Mouse (Mus musculus) neural tube, embryonic 11.5 days (tissue): ENCODE measurements at regions not wholly inside any gene's neighbourhood (a gene's known extent, or its start where the extent isn't known, plus 50 kb on each side); places are given as distances from the start of the nearest gene placed in this dataset.

Experiments
- ATAC-seq: fragments of 200-750 bp; cut with Nextera tagmentation; 2 replicates; pipeline ENCODE4 v1.8.0; 2017; ENCODE audit warnings: moderate number of reproducible peaks, mild to moderate bottlenecking, moderate TSS enrichment, moderate library complexity; ENCODE audit not compliant: insufficient read depth, low FRiP score, low TSS enrichment
- DNase-seq: peaks from one replicate; pipeline ENCODE4 v3.0.0-alpha.2; 2015; ENCODE audit warnings: low spot score
- H3K27ac ChIP-seq: fragments of 300-500 bp; sonication (generic); 2 replicates; pipeline ENCODE4 v1.5.1; 2014; ENCODE audit warnings: low read depth, mild to moderate bottlenecking, low read length
- H3K27me3 ChIP-seq: fragments of 300-500 bp; sonication (generic); 2 replicates; pipeline ENCODE4 v1.6.1; 2014; ENCODE audit warnings: mild to moderate bottlenecking, low read length, mixed read lengths; ENCODE audit not compliant: control insufficient read depth, insufficient read depth
- H3K36me3 ChIP-seq: fragments of 300-500 bp; sonication (generic); 2 replicates; pipeline ENCODE4 v1.6.1; 2014; ENCODE audit warnings: mild to moderate bottlenecking, low read length, moderate library complexity, mixed read lengths; ENCODE audit not compliant: control insufficient read depth, insufficient read depth
- H3K4me1 ChIP-seq: fragments of 300-500 bp; sonication (generic); 2 replicates; pipeline ENCODE4 v1.6.1; 2014; ENCODE audit warnings: low read length, mixed read lengths; ENCODE audit not compliant: control insufficient read depth, insufficient read depth
- H3K4me2 ChIP-seq: fragments of 300-500 bp; sonication (generic); 2 replicates; pipeline ENCODE4 v1.6.1; 2014; ENCODE audit warnings: low read depth, mild to moderate bottlenecking, moderate library complexity
- H3K4me3 ChIP-seq: fragments of 300-500 bp; sonication (generic); 2 replicates; pipeline ENCODE4 v1.5.1; 2014; ENCODE audit warnings: low read depth, low read length
- H3K9ac ChIP-seq: fragments of 300-500 bp; sonication (generic); 2 replicates; pipeline ENCODE4 v1.6.1; 2014; ENCODE audit warnings: mild to moderate bottlenecking, low read length
- H3K9me3 ChIP-seq: fragments of 300-500 bp; sonication (generic); 2 replicates; pipeline ENCODE4 v1.6.1; 2016; ENCODE audit warnings: low read length; ENCODE audit not compliant: control insufficient read depth
- WGBS: fragments of 180-500 bp; shearing (Covaris S2); extraction: QIAGEN DNeasy Blood & Tissue Kit; methylation state at CpG from one replicate; pipeline ENCODE4 v1.1.7; 2014; 5-methylcytosine and 5-hydroxymethylcytosine counted together

GRCm38 (mm10) chr1:94582526-94582925 is 530.2 kb upstream of the Pdcd1 start:
- H3K27me3 ChIP-seq = no peaks in the 10 kb centered on the region
- H3K9me3 ChIP-seq = no peaks in the 10 kb centered on the region
- no peak for ATAC-seq
- no peak overlapping the region for H3K4me3 ChIP-seq
- H3K27ac ChIP-seq = no peak overlapping the region
- H3K9ac ChIP-seq = no peak overlapping the region
- no peaks in the 10 kb centered on the region for H3K36me3 ChIP-seq
- no peak for DNase-seq
- no peaks in the 10 kb centered on the region for H3K4me1 ChIP-seq
- H3K4me2 ChIP-seq = no peak overlapping the region

DNA sequence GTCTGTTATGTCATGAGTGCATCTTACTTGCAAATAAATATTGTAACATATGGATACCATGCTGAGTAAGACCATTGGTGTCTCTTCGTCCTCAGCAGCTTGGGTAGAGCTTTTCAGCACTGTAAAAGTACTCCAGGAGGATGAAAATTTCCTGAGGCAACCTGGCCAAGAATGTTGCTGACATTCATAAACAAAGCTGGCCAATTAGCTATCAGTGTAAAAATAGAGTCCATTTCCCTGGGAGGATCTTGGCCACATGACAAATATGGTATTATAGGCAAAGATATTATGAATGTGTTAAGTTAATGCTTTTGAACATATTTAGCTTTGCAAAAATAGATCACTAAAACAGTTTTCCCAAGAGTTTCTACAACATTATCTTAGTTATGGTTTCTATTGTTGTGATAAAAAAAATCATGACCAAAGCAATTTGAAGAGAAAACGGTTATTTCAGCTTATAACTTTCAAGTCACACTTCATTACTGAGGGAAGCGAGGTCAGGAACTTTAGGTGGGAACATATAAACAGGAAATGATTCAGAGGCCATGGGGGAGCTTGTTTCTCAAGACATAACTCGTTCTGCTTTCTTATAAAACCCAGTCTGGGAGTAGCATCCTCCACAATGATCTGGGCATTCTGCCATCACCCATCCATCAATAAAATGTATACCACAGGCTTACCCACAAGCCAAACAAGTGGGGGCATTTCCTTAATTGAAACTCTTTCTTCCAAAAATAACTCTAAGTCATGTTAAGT is 529.5 kb upstream of the Pdcd1 start:
- 71% methylated on average over 4 of the region's 4 CpGs for WGBS
- Histone ChIP-seq H3K9me3 (no peaks in the 10 kb centered on the region), H3K27me3 (no peaks in the 10 kb centered on the region), H3K36me3 (no peaks in the 10 kb centered on the region), H3K4me3 (no peak overlapping the region), H3K4me1 (no peaks in the 10 kb centered on the region), H3K9ac (no peak overlapping the region), H3K4me2 (no peak overlapping the region), H3K27ac (no peak overlapping the region)
- no peak for ATAC-seq
- DNase-seq = no peak

DNA sequence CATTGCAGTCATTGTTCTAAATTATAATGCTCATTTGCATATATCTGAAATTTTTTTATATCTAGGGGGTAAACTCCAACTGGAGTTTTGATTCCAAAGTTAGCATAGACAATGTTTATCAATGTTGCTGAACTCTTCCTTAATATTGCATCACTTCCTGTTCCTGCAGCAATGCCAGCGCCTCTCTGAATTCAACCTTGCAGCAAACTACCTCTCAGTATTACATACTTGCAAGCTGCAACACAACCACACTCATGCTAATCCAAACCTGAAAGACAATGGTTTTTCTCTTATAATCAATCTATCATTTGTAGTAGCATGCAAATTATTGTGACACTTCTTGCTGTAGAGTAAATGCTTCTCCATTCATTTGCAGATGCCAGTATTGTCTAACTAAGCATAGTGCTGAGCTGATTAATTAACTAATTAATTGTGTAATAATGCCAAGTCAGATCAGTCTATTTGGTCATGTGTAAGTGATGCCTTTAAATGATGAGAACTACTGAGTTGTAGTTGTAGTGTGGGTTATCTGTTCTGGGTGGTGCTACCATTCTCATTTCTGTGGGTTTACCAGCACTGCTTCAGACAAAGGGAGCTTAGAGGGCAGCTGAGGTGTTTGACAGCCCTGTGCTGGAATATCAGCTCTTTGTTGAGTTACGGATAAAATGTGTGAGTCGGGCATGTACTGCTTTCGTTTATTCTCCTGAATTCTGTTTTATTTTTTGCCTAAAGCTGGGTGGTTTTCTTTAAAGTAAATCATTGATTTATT is 480.6 kb upstream of the Pdcd1 start:
- no peak overlapping the region for H3K4me3 ChIP-seq
- H3K36me3 ChIP-seq = no peaks in the 10 kb centered on the region
- DNase-seq (no peak), ATAC-seq (no peak)
- no peak overlapping the region for H3K4me2 ChIP-seq
- H3K27me3 ChIP-seq = no peaks in the 10 kb centered on the region
- H3K27ac ChIP-seq = no peak overlapping the region
- H3K9me3 ChIP-seq = no peaks in the 10 kb centered on the region
- 89% methylated on average over 4 of the region's 4 CpGs for WGBS
- no peaks in the 10 kb centered on the region for H3K4me1 ChIP-seq
- no peak overlapping the region for H3K9ac ChIP-seq

DNA sequence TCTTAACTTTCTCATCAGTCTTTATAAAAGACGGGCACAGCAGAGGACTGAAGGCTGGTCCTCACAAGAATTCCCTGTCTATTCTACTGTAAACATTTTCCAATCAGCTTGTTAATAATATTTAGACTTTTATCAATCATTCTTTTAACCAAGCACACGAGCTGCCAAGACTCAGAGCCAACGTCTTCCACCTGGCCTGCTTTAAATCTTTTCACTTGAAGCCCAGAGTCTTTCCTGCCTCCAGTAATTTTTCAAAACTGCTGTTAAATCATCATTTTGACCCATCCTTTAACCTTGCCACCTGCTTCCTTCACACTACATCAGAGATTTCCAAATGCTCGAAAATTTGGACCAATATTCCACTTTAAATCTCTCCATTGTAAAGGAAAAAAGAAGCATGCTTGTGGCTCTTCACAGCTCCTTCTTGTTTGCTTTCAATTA is 451.7 kb upstream of the Pdcd1 start:
- ATAC-seq (no peak), DNase-seq (no peak)
- 48% methylated on average over 4 of the region's 4 CpGs for WGBS
- H3K4me1 ChIP-seq = no peaks in the 10 kb centered on the region
- H3K9ac ChIP-seq = no peak overlapping the region
- no peak overlapping the region for H3K4me2 ChIP-seq
- H3K27ac ChIP-seq = no peak overlapping the region
- no peaks in the 10 kb centered on the region for H3K36me3 ChIP-seq
- H3K27me3 ChIP-seq = no peaks in the 10 kb centered on the region
- no peak overlapping the region for H3K4me3 ChIP-seq
- no peaks in the 10 kb centered on the region for H3K9me3 ChIP-seq

DNA sequence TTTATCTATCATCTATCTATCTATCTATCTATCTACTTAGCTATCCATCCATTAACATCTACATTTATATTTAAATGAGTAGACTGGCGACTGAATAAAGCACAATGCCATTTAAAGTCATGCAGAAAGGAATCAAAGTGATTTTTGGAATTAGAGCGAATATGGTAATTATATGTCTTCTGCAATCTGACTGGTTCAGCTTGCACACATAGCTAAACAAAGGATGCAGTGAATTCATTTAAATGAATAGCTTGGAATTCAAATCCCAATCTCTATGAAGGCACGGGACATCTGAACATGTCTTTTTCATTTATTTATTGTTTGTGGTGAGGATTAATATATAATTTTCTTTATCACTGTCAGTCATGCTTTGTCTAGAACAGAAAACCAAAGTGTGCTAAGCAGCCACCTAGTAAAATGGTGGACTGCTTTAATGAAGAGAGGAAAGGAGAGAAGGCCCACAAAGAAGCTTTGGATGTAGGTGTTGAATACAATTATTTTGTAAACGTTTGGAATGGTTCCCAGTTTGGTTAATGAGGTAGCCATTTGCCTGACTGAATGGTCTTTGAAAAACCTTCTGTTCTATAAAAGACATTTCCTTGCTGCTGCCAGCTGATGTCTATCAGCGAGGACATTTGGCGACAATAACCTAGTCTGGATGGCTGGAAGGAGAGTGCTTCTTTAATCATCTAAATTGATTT is 451.2 kb upstream of the Pdcd1 start:
- WGBS = 71% methylated on average over 6 of the region's 6 CpGs
- Histone ChIP-seq H3K4me2 (no peak overlapping the region), H3K9me3 (no peaks in the 10 kb centered on the region), H3K36me3 (no peaks in the 10 kb centered on the region), H3K4me1 (no peaks in the 10 kb centered on the region), H3K27ac (no peak overlapping the region), H3K27me3 (no peaks in the 10 kb centered on the region), H3K4me3 (no peak overlapping the region), H3K9ac (no peak overlapping the region)
- DNase-seq = no peak
- ATAC-seq = no peak

DNA sequence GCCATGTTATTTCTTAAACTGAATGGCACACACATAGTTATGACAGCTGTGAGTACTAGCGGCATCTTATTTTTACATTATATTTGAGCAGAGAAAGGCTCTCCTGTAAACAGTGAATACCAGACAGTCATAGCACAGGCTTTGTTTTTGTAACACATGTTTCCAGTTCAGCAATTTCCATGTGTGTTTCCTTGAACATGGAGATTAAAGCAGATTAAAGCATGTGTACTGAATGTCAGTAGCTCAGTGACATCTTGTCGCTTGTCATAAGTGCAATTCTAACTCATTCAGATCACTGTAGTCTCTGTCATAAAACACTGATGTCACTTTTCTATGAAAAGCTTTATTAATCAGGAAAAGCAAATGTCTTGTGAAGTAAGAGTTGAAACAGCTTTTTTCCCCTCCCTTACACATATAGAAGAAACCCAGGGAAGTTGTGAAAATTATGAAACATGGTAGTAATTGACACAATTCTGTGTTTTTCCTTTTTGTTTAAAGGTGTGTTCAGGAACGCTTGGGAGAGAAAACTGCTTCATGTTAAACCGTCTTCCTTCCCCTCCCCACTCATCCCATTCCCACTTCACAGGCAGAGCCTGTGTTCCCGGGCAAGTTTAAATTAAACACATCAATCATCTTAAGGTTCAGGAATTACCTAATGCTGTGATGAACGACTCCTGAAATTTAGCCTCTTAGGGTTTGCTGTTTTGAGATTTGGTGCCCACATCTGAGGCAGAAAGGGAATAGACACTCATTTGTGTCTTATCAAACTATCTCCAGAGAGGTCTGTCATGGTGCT is 449.9 kb upstream of the Pdcd1 start:
- H3K9me3 ChIP-seq = no peaks in the 10 kb centered on the region
- H3K4me2 ChIP-seq = no peak overlapping the region
- no peak overlapping the region for H3K9ac ChIP-seq
- H3K4me3 ChIP-seq = no peak overlapping the region
- WGBS = 69% methylated on average over 6 of the region's 6 CpGs
- H3K27me3 ChIP-seq = no peaks in the 10 kb centered on the region
- H3K36me3 ChIP-seq = no peaks in the 10 kb centered on the region
- H3K4me1 ChIP-seq = no peaks in the 10 kb centered on the region
- DNase-seq = no peak
- no peak overlapping the region for H3K27ac ChIP-seq
- ATAC-seq = no peak

- ATAC-seq (no peak), DNase-seq (no peak)
- Histone ChIP-seq H3K9me3 (no peaks in the 10 kb centered on the region), H3K9ac (no peak overlapping the region), H3K4me3 (no peak overlapping the region), H3K36me3 (no peaks in the 10 kb centered on the region), H3K4me1 (no peaks in the 10 kb centered on the region), H3K4me2 (no peak overlapping the region), H3K27ac (no peak overlapping the region), H3K27me3 (no peaks in the 10 kb centered on the region)
- 86% methylated on average over 2 of the region's 2 CpGs for WGBS
Observed at GRCm38 (mm10) chr1:94496992-94497391, 444.6 kb upstream of the Pdcd1 start.

GRCm38 (mm10) chr1:94496341-94496740 is 444.0 kb upstream of the Pdcd1 start:
- no peak overlapping the region for H3K9ac ChIP-seq
- no peak overlapping the region for H3K27ac ChIP-seq
- no peak for DNase-seq
- WGBS = 82% methylated on average over 3 of the region's 3 CpGs
- no peaks in the 10 kb centered on the region for H3K9me3 ChIP-seq
- no peak overlapping the region for H3K4me3 ChIP-seq
- no peak overlapping the region for H3K4me2 ChIP-seq
- no peaks in the 10 kb centered on the region for H3K27me3 ChIP-seq
- no peaks in the 10 kb centered on the region for H3K4me1 ChIP-seq
- H3K36me3 ChIP-seq = no peaks in the 10 kb centered on the region
- ATAC-seq = no peak
